Mouse (Mus musculus) c-Kit-negative CD71-positive TER-119-positive erythroid progenitor cells, embryonic 14.5 days (primary cell): ENCODE measurements around the gene Dnajc13.

Experiments
- DNase-seq: peaks from one replicate; pipeline ENCODE4 v3.0.0-alpha.2; 2013; ENCODE audit warnings: low read depth, low spot score

The Dnajc13 gene

DNA sequence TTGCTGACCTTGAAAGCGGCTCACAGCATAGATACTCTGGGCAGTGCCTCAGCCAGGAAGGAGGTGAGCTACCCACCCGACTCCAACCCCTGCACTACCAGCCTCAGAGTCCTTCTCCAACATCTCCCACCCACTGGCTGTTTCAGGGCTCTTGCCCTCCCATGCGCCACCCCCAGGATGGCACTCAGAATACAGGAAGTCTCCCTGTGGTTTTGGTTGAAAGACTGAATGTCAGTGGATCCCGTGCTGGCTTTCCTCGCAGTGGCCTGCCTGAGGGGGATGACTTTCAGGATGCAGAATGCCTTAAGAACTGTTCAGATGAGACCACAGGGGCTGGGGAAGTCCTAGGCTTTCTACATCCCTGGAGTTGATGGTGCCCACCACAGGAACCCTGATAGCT, 139.6 kb downstream of the Dnajc13 start:
- no peak for DNase-seq

- no peak for DNase-seq
These were observed 153.6 kb downstream of the Dnajc13 start for GRCm38 (mm10) chr9:104109151-104109550.

DNA sequence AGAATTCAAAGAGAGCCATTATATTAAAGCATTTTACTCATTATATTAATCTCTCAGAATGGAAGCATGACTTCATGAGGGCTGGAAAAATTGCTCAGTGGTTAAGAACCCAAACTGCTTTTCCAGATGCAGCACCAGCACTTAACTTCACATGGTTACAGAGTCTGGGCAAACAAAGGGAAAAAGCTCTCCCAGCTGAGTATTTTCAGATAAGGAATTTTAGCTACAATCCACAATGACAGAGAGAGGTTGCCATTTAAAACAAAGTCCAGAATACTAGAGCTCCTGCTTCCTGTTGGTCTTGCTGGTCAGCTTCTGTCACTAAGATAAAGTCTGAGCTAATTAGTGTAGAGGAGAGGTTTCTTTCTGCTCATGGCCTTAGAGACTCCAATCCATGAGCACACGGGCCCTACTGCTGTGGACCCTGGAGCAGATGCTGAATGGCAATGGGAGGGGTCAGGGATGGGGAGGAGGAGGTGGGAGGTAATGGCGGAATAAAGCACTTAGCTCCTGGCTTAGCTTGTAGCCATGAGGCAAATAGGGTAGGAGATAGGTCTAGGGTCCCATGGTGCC, 154.1 kb downstream of the Dnajc13 start:
- DNase-seq: no peak

GRCm38 (mm10) chr9:104107482-104107881, 155.2 kb downstream of the Dnajc13 start:
- no peak for DNase-seq

DNA sequence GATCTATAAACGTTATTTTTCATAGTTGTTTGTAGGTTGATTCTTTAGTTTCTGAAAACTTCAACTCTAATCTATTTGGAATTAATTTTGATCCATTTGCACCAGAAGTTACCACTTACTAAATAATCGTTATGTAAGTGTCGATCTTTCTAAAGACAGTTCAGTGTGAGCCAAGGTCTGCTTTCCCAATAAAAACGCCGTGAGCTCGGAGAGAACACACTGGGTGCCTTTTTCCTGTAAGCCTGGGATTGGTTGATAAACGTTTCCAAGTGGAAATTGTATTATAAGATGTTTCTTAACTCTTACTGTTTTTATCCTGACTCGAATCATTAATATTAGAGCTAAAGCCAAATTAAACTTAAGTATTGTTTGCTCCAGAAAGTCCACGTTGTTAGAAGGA, 155.8 kb downstream of the Dnajc13 start:
- DNase-seq: no peak

DNA sequence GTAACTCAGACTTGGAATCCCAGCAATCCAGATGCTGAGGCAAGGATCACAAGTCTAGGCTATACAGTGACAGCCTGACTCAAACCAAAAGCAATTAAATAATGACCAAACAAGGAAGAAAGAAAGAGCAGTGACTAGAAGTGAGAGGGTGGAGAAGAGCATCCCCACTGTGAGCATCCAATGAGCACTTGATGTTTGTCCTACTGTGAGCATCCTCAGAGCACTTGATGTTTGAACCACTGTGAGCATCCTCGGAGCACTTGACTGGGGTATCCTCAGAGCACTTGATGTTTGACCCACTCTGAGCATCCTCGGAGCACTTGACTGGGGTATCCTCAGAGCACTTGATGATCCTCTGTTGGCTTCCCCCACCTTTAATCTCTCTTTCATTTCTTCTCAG, 157.7 kb downstream of the Dnajc13 start:
- DNase-seq: no peak

DNA sequence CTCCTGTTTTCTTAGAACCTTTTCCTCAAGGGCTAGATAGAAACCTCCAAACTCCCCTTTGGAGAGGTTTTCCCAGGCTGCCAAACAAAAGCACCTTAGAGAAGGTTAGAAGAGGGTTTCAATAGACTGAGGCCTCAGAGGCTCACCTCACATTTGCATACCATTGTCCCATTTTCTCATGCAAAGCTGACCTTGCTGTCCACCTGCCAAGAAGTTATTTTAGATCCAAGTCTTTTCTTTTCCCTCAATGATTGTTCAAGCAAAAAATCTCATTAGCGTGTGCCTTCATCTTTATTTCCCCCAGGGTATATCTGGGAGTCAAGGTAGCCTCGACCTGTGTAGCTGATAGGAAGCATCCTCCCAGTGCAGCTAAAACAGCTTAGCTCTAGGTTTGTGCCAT, 159.8 kb downstream of the Dnajc13 start:
- no peak for DNase-seq

DNA sequence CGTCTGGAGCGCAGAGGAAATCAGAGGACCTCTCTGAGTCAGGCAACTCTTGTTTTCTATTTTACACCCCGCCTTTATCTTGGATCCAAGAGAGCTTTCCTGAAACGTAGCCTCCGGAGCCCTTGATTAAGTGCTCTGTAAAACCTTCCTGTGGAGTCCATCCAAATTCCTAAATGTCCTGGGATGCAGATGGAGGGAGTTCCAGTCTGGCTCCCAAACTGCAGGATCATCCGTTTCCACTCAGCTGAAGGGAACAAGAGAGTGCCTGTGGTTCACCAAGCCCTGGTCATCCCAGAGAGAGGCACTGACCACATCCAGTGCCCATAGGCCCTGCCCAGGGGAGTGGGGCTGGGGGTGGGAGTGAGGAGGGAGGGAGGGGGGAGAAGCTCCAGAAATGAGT, 160.4 kb downstream of the Dnajc13 start:
- no peak for DNase-seq

DNA sequence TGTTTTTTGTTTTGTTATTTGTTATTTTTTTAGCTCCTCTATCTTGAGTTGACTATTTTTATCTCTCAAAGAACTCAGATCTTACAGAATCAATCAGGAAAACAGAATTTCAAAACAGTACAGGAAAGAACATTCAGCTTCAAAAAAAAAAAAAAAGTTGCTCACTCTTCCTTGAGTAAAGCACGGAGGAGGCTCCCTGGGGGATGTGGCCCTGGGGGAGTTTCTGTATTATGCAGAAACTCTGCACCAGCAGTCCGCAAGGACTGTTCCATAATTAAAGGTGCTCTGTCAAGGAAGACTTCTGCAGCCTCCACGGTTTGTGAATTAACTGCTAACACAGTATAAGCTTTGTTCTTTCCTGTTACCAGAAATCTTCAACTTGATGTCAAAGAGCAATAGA, 161.3 kb downstream of the Dnajc13 start:
- no peak for DNase-seq
